Mouse (Mus musculus) forebrain, embryonic 14.5 days (tissue): ENCODE measurements around the gene Abcf2. TPM values are rescaled to one million over a fixed set of nuclear protein-coding genes. Genes with fewer than 3 reads are reported as not detected.

ENCODE experiments used
- ATAC-seq: fragments of 200-750 bp; cut with Nextera tagmentation; 2 replicates; pipeline ENCODE4 v1.8.0; 2017; ENCODE audit warnings: mild to moderate bottlenecking, moderate library complexity
- DNase-seq: peaks from one replicate; pipeline ENCODE4 v3.0.0-alpha.2; 2015; ENCODE audit warnings: low spot score
- H3K27ac ChIP-seq: fragments of 300-500 bp; sonication (generic); 2 replicates; pipeline ENCODE4 v1.5.1; 2014; ENCODE audit warnings: low read depth, mild to moderate bottlenecking, control low read depth, low read length, moderate library complexity
- H3K27me3 ChIP-seq: fragments of 300-500 bp; sonication (generic); replicated peaks from 2 replicates; pipeline ENCODE4 v1.6.1; 2014; ENCODE audit warnings: low read length, control low read depth, mixed read lengths; ENCODE audit not compliant: control insufficient read depth, insufficient read depth
- H3K36me3 ChIP-seq: fragments of 300-500 bp; sonication (generic); 2 replicates; pipeline ENCODE4 v1.6.1; 2014; ENCODE audit warnings: low read length, control low read depth; ENCODE audit not compliant: control insufficient read depth, insufficient read depth
- H3K4me1 ChIP-seq: fragments of 300-500 bp; sonication (generic); 2 replicates; pipeline ENCODE4 v1.6.1; 2014; ENCODE audit warnings: antibody characterized with exemption, low read length, control low read depth; ENCODE audit not compliant: control insufficient read depth, insufficient read depth
- H3K4me2 ChIP-seq: fragments of 300-500 bp; sonication (generic); 2 replicates; pipeline ENCODE4 v1.6.1; 2014; ENCODE audit warnings: mild to moderate bottlenecking, control low read depth, low read length
- H3K4me3 ChIP-seq: fragments of 300-500 bp; sonication (generic); 2 replicates; pipeline ENCODE4 v1.5.1; 2014; ENCODE audit warnings: low read depth, low read length, control low read depth
- H3K9ac ChIP-seq: fragments of 300-500 bp; sonication (generic); 2 replicates; pipeline ENCODE4 v1.6.1; 2014; ENCODE audit warnings: mild to moderate bottlenecking, low read length, control low read depth, moderate library complexity
- H3K9me3 ChIP-seq: fragments of 300-500 bp; sonication (generic); replicated peaks from 2 replicates; pipeline ENCODE4 v1.6.1; 2016; ENCODE audit warnings: low read length, control low read depth, mixed read lengths; ENCODE audit not compliant: control insufficient read depth
- WGBS: fragments of 180-500 bp; shearing (Covaris S2); extraction: QIAGEN DNeasy Blood & Tissue Kit; methylation state at CpG from one replicate; pipeline ENCODE4 v1.1.7; 2014; 5-methylcytosine and 5-hydroxymethylcytosine counted together
- polyA plus RNA-seq: library from polyadenylated mRNA; unstranded; fragments of >200 nt; fragmentation: Nextera tagmentation; extraction: Ambion mirVana; gene quantifications from 2 replicates; pipeline ENCODE4 v1.2.1, GENCODE M21; 2014

Gene Abcf2
- polyA plus RNA-seq, 1 experiment from 2014 or later = 111 TPM

DNA sequence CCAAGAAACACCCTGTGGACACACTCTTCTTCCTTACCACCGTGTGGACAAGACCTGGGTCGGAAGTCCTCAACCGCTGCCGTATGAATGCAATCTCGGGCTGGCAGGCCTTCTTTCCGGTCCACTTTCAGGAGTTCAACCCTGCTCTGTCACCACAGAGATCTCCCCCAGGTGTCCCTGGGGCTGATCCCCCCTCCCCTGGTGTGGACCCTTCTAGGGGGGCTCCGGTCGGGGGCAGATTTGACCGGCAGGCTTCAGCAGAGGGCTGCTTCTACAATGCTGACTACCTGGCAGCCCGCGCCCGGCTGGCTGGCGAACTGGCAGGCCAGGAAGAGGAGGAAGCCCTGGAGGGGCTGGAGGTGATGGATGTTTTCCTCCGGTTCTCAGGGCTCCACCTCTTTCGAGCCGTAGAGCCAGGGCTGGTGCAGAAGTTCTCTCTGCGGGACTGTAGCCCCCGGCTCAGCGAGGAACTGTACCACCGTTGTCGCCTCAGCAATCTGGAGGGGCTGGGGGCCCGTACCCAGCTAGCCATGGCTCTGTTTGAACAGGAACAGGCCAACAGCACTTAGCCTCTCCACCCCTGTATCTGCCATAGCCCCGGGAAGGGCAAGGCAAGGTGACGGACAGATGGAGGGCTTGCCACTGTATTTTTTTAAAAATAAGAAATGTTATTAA is 14.7 kb upstream of the Abcf2 start:
- no peaks in the 10 kb centered on the region for H3K9me3 ChIP-seq
- H3K9ac ChIP-seq = 0 out of 2 replicates have a peak overlapping the region, but pooled peaks have one; percentile 25
- H3K36me3 ChIP-seq = peaks cover 73% of the 10 kb centered on the region
- H3K4me1 ChIP-seq = peaks cover 28% of the 10 kb centered on the region
- ATAC-seq (no peak), DNase-seq (no peak)
- H3K4me3 ChIP-seq = no peak overlapping the region
- no peak overlapping the region for H3K27ac ChIP-seq
- no peak overlapping the region for H3K4me2 ChIP-seq
- WGBS = 72% methylated on average over 24 of the region's 24 CpGs
- no peaks in the 10 kb centered on the region for H3K27me3 ChIP-seq

- 30% methylated on average over 23 of the region's 23 CpGs for WGBS
- Histone ChIP-seq H3K9me3 (no peaks in the 10 kb centered on the region), H3K36me3 (peaks cover 73% of the 10 kb centered on the region), H3K27me3 (no peaks in the 10 kb centered on the region), H3K4me1 (peaks cover 22% of the 10 kb centered on the region), H3K4me3 (no peak overlapping the region), H3K9ac (no peak overlapping the region), H3K27ac (no peak overlapping the region), H3K4me2 (no peak overlapping the region)
- DNase-seq (no peak), ATAC-seq (no peak)
These were observed 14.0 kb upstream of the Abcf2 start for GRCm38 (mm10) chr5:24591268-24591721.

GRCm38 (mm10) chr5:24589511-24590500 is 12.5 kb upstream of the Abcf2 start:
- DNase-seq (no peak), ATAC-seq (no peak)
- Histone ChIP-seq H3K4me1 (peaks cover 16% of the 10 kb centered on the region), H3K9ac (no peak overlapping the region), H3K27me3 (no peaks in the 10 kb centered on the region), H3K27ac (no peak overlapping the region), H3K4me3 (no peak overlapping the region), H3K9me3 (no peaks in the 10 kb centered on the region), H3K4me2 (no peak overlapping the region), H3K36me3 (peaks cover 64% of the 10 kb centered on the region)
- 90% methylated on average over 20 of the region's 20 CpGs for WGBS

- peaks cover 38% of the 10 kb centered on the region for H3K36me3 ChIP-seq
- H3K4me3 ChIP-seq = peak overlapping the region; percentile 79
- peaks cover 16% of the 10 kb centered on the region for H3K4me1 ChIP-seq
- 27% methylated on average over 4 of the region's 4 CpGs for WGBS
- H3K9me3 ChIP-seq = no peaks in the 10 kb centered on the region
- peak overlapping the region; percentile 88 for H3K9ac ChIP-seq
- H3K4me2 ChIP-seq = peak overlapping the region; percentile 93
- no peaks in the 10 kb centered on the region for H3K27me3 ChIP-seq
- no peak for DNase-seq
- peak overlapping the region; percentile 80; the same call in 1 of the 2 replicates for H3K27ac ChIP-seq
- ATAC-seq = peak; percentile 12; the same call in 1 of the 2 replicates
These were observed 9.9 kb upstream of the Abcf2 start for GRCm38 (mm10) chr5:24587200-24587577.

- H3K27ac ChIP-seq = peak within 1 kb of the TSS; percentile 80
- H3K36me3 ChIP-seq = peaks cover 32% of the 10 kb centered on the region
- H3K4me1 ChIP-seq = peaks cover 16% of the 10 kb centered on the region
- no peaks in the 10 kb centered on the region for H3K9me3 ChIP-seq
- WGBS = under 1% methylated on average over 43 of the region's 43 CpGs
- ATAC-seq (peak; percentile 95), DNase-seq (peak; percentile 94)
- no peaks in the 10 kb centered on the region for H3K27me3 ChIP-seq
- H3K4me2 ChIP-seq = peak within 1 kb of the TSS; percentile 93
- H3K4me3 ChIP-seq = peak within 1 kb of the TSS; percentile 79
- H3K9ac ChIP-seq = peak within 1 kb of the TSS; percentile 88
These were observed 9.4 kb upstream of the Abcf2 start, which contains the start of gene Chpf2 for GRCm38 (mm10) chr5:24586547-24587199. Gene Chpf2, plus strand, starts transcription at chr5:24586741.

DNA sequence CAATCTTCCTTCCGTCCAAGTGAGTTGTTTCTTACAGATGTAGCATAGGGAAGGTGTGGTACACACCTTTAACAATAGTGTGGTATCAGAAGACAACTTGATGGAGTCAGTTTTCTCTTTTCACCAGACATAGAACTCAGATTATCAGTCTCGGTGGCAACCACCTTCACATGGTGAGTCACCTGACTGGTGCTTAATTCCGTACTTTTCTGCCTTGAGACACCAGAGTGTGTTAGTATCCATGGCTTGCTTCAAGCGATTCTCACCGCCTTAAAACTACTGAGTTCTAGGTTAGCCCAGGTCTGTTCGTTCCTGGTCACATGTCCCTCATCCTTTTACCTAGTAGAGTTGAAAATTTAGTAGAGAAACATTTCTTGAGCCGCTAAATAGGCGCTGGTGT is 8.8 kb upstream of the Abcf2 start:
- Histone ChIP-seq H3K27me3 (no peaks in the 10 kb centered on the region), H3K4me2 (peak overlapping the region; percentile 93), H3K9me3 (no peaks in the 10 kb centered on the region), H3K27ac (peak overlapping the region; percentile 80; the same call in 1 of the 2 replicates), H3K36me3 (peaks cover 27% of the 10 kb centered on the region), H3K4me3 (peak overlapping the region; percentile 79), H3K9ac (peak overlapping the region; percentile 88), H3K4me1 (peaks cover 15% of the 10 kb centered on the region)
- ATAC-seq (peak; percentile 35), DNase-seq (no peak)
- 9% methylated on average over 8 of the region's 8 CpGs for WGBS

GRCm38 (mm10) chr5:24578109-24578963 is 1.1 kb upstream of the Abcf2 start:
- no peak for ATAC-seq
- Histone ChIP-seq H3K36me3 (peaks cover 19% of the 10 kb centered on the region), H3K4me3 (peak overlapping the region; percentile 59), H3K4me1 (peaks cover 11% of the 10 kb centered on the region), H3K9ac (peak overlapping the region; percentile 52; the same call in 1 of the 2 replicates), H3K27me3 (no peaks in the 10 kb centered on the region), H3K4me2 (peak overlapping the region; percentile 86), H3K9me3 (no peaks in the 10 kb centered on the region), H3K27ac (no peak overlapping the region)
- DNase-seq = no peak
- WGBS = 76% methylated on average over 6 of the region's 6 CpGs

DNA sequence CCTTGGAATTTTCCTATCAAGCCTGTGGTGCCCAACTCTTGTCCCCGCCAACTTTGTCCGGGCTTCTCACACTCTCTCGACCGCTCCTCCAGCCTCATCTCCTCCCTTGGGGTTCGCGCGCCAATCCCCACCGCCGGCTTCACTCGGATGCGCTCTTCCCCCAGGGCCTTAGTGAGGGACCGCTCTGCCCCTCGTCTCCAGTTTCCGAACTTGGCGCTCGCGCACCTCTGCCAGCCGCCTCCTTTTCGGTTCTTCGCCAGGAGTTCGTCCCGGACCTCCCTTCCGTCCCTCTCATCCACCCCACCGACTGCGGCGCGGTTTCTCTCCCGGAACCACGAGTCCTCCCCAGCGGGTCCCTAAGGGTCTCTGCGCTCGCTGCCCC is 475 bp downstream of the Abcf2 start:
- peak overlapping the region; percentile 58; the same call in 1 of the 2 replicates for H3K27ac ChIP-seq
- peaks cover 11% of the 10 kb centered on the region for H3K4me1 ChIP-seq

More for the DNA sequence above, 475 bp downstream of the Abcf2 start:
- DNase-seq = no peak
- H3K9me3 ChIP-seq = no peaks in the 10 kb centered on the region
- H3K9ac ChIP-seq = peak overlapping the region; percentile 80
- H3K27me3 ChIP-seq = no peaks in the 10 kb centered on the region
- peak overlapping the region; percentile 59 for H3K4me3 ChIP-seq
- H3K4me2 ChIP-seq = peak overlapping the region; percentile 86
- peaks cover 35% of the 10 kb centered on the region for H3K36me3 ChIP-seq
- ATAC-seq = peak; percentile 33
- under 1% methylated on average over 32 of the region's 32 CpGs for WGBS
